Mouse (Mus musculus): ENCODE measurements around the gene Asap3. TPM values are rescaled to one million over a fixed set of nuclear protein-coding genes. Genes with fewer than 3 reads are reported as not detected.

The Asap3 gene
- total RNA-seq, 1 experiment from 2014 or later: not detected

- 0 out of 2 replicates have a peak, but pooled peaks have one; percentile 7 for ATAC-seq (replicated peaks; ENCODE audit: low read depth, poor library complexity, severe bottlenecking)
These were observed 42.5 kb downstream of the Asap3 start for GRCm38 (mm10) chr4:136248464-136249331.

GRCm38 (mm10) chr4:136249332-136249647 is 43.1 kb downstream of the Asap3 start:
- no peak for ATAC-seq (replicated peaks; ENCODE audit: low read depth, poor library complexity, severe bottlenecking)

DNA sequence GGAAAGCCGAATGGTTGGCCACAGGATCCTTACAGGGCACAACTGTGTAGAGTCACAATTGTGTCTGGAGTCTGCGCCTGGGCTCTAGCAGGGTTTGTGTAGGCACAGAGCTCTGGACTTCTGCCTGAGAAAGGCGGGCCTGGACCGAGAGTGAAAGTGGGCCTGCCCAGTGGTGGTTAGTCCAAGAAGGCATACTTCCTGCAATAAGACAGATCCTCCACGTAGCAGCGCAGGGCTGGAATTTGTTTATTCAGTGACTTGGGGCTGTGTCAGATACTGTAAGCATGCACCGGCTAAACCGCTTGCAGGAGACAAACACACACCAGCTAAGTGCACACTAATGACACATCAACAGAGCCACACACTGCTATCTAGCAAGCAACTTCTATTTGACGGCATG is 43.6 kb downstream of the Asap3 start:
- 0 out of 2 replicates have a peak, but pooled peaks have one; percentile 24 for ATAC-seq (replicated peaks; ENCODE audit: low read depth, poor library complexity, severe bottlenecking)

- no peak for ATAC-seq (replicated peaks; ENCODE audit: low read depth, poor library complexity, severe bottlenecking)
These were observed 49.8 kb downstream of the Asap3 start for GRCm38 (mm10) chr4:136255919-136256318.

DNA sequence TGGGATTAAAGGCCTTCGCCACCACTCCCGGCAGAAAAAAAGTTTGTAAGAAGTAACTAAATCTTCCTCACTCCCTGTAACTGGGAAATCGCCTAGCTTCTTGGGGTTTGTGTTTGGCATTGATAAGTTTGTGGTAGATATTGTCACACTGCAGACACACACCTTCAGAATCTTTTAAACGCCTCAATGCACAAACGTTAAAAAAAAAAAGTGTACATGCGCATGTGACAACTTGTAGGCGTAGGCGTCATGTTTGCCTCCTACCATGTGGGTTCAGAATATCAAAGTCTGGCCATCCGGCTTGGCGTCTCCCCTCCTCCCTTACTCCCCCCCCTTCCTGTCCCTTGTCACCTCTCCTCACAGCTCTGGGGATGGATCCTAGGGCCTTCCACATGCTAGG is 50.5 kb downstream of the Asap3 start:
- ATAC-seq (replicated peaks; ENCODE audit: low read depth, poor library complexity, severe bottlenecking): no peak

DNA sequence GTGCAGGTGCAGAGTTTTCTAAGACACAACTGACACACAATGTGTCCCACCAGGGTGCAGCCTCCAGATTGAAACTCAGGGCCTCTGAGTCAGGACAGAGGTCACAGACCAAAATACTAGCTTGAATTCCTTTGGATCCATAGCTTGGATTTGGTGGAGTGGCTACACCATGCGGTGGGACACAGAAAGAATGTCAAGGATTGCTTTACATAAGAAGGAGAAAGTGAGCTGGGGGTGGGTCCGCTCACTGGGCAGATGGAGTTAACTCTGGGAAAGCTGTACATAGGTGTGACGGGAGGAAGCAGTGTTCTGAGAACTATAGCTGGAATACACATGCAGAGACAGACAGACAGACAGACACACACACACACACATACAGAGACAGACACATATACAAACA is 53.8 kb downstream of the Asap3 start:
- no peak for ATAC-seq (replicated peaks; ENCODE audit: low read depth, poor library complexity, severe bottlenecking)

- ATAC-seq (replicated peaks; ENCODE audit: low read depth, poor library complexity, severe bottlenecking): peak; percentile 69
These were observed 54.5 kb downstream of the Asap3 start for GRCm38 (mm10) chr4:136260491-136261180.

GRCm38 (mm10) chr4:136261912-136262311 is 55.7 kb downstream of the Asap3 start:
- ATAC-seq (replicated peaks; ENCODE audit: low read depth, poor library complexity, severe bottlenecking): no peak

GRCm38 (mm10) chr4:136263555-136263954 is 57.4 kb downstream of the Asap3 start:
- no peak for ATAC-seq (replicated peaks; ENCODE audit: low read depth, poor library complexity, severe bottlenecking)

- ATAC-seq (replicated peaks; ENCODE audit: low read depth, poor library complexity, severe bottlenecking): peak; percentile 99
These were observed 60.7 kb downstream of the Asap3 start for GRCm38 (mm10) chr4:136266716-136267343.

- ATAC-seq (replicated peaks; ENCODE audit: low read depth, poor library complexity, severe bottlenecking): peak; percentile 30
These were observed 62.7 kb downstream of the Asap3 start for GRCm38 (mm10) chr4:136268912-136269311.

DNA sequence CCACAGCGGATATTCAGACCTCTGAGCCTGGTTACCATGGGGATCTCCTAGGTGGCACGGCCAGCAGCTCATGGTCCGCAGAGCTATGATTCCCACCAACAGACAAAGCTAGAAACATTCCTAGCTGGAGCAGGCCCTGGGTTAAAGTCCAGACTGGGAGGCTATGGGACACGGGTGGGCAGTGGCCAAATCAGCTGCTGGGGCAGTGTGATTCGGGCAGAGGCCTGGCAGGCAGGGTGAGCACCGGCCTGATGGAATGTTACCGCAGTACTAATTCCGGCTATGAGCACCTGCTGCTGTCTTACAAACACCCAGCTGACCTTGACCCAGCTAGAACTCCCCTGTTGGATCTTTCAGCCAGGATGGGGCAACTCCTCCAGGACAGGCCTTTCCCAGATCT is 64.5 kb downstream of the Asap3 start:
- ATAC-seq (replicated peaks; ENCODE audit: low read depth, poor library complexity, severe bottlenecking): no peak

GRCm38 (mm10) chr4:136281097-136281496 is 74.9 kb downstream of the Asap3 start:
- no peak for ATAC-seq (replicated peaks; ENCODE audit: low read depth, poor library complexity, severe bottlenecking)

DNA sequence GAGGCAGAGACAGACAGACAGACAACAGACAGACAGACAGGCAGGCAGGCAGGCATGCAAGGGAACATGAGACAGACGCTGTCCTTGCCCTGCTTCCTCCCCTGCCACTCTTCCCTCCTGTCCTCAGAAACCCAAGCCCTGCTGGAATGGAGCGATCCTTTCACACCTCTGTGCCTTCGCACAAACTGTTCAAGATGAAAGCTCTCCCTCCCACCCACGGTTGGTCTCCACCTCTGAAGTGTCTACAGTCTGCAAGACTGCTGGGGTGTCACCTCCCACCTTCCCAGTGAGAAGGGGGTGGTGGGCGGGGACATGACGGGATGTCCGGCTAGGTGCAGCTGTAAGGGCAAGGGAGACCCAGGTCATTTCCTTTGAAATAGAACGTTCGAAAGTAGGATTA is 75.4 kb downstream of the Asap3 start:
- no peak for ATAC-seq (replicated peaks; ENCODE audit: low read depth, poor library complexity, severe bottlenecking)

DNA sequence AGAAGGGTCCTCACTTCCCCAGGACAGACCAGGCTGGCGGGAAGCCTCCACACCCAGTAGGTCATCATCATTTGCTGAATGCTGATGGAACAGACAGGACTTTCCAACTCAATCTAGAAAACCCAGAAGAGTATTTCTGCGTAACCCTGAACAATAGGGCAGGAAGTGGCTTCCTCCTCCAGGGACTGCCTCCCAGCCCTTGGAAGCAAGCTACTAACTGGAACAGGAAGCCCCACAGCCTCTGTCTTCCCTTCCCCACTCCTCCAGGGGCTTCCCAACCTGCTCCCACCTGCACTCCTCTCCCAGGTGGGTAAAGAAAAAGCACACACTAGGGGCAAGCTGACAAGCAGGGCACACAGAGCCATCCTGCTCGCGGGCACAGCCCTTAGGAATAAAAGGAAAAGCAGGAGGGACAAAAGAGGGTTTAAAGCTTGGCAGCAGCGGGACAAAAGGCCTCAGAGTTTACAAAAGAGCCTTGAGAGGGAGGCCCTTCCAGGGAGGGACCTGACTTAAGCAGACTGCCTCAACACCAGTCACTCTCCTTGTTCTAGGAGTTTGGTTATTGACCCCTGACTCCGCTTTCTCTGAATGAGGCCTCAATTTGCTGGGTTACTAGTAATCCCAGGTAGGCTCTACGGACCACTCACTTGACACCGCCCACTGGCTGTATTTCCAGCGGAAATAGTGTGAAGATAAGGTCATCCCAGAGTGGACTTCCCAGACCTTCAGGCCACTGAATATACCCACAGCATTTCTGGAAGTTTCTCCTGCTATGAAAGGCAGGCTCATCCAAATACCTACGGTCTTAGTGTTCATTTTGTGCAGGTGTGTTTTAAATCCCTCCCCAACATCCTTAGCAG is 76.7 kb downstream of the Asap3 start:
- ATAC-seq (replicated peaks; ENCODE audit: low read depth, poor library complexity, severe bottlenecking): no peak

DNA sequence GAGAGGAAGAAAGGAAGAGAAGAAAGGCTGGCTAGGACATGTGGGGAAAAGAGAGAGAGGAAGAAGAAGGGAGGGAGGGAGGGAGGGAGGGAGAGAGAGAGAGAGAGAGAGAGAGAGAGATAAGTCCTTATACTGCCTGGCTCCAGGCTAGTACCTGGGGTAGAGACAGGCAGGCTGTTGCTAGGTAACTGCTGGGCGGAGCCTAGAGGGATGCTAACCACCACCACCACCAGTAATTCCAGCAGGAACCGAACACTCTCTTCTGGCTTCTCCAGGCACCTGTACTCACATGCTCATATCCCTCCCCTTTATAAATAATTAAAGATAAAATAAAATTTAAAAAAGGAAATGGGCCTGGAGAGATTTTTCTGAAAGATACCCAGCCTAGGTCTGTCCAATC is 77.6 kb downstream of the Asap3 start:
- no peak for ATAC-seq (replicated peaks; ENCODE audit: low read depth, poor library complexity, severe bottlenecking)

- ATAC-seq (replicated peaks; ENCODE audit: low read depth, poor library complexity, severe bottlenecking): no peak
These were observed 78.3 kb downstream of the Asap3 start, which contains the start of gene Zfp46 for GRCm38 (mm10) chr4:136284455-136284854. Gene Zfp46 (plus strand): TSS chr4:136284683.

- ATAC-seq (replicated peaks; ENCODE audit: low read depth, poor library complexity, severe bottlenecking): no peak
These were observed 78.7 kb downstream of the Asap3 start for GRCm38 (mm10) chr4:136284891-136285290.

GRCm38 (mm10) chr4:136285348-136285810 is 79.2 kb downstream of the Asap3 start:
- peak; percentile 90 for ATAC-seq (replicated peaks; ENCODE audit: low read depth, poor library complexity, severe bottlenecking)

DNA sequence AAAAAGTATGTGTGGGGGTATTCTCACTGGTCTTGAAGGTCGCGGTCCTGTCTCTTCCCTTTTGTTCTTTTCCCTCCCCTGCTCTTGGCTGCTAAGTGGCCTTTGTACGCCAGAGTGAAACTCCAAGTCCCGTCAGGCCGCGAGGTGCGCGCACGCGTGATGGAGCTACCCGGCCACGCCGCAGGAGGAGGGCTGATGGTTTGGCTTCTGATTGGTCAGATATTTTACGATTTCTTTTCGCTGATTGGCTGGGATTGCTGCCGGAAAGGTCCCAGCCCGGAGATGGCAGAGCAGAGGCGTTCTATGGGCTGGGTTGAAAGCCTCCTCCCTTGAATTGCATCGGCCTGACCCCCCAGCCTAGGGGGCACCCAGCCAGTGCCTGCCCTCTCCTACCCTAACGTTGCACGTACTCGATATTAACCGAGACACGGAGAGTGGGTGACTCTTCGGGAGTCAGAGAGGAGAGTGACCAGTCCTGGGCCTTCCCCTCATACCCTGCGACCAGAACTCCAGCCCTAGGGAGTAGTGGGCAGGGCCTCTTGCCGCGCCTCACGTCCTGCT is 79.7 kb downstream of the Asap3 start:
- peak; percentile 94 for ATAC-seq (replicated peaks; ENCODE audit: low read depth, poor library complexity, severe bottlenecking)

Data from common myeloid progenitor, adult 5-6 weeks (primary cell).